Mouse (Mus musculus): ENCODE measurements around the gene Abat.

Gene Abat

GRCm38 (mm10) chr16:8631428-8631827 lies 118.2 kb downstream of the Abat start:
- no peak for DNase-seq (ENCODE audit: low read depth, low spot score)

DNA sequence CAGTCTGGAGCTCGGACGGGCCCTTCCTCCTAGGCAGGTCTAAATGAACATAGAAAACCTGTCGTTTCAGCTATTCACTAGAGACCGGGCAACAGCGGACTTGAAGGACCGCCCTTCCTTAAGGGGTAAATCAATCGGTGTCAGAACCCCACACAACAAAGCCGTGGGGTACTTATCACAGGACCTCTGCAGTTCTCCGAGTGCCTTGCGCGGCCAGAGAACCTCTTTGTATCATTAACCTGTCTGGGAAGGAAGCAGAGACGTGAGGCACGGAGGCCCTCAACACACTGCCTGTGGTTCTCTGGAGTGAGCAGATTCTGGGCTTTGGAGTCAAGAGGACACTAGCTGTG lies 123.6 kb downstream of the Abat start:
- DNase-seq (ENCODE audit: low read depth, low spot score): no peak

DNA sequence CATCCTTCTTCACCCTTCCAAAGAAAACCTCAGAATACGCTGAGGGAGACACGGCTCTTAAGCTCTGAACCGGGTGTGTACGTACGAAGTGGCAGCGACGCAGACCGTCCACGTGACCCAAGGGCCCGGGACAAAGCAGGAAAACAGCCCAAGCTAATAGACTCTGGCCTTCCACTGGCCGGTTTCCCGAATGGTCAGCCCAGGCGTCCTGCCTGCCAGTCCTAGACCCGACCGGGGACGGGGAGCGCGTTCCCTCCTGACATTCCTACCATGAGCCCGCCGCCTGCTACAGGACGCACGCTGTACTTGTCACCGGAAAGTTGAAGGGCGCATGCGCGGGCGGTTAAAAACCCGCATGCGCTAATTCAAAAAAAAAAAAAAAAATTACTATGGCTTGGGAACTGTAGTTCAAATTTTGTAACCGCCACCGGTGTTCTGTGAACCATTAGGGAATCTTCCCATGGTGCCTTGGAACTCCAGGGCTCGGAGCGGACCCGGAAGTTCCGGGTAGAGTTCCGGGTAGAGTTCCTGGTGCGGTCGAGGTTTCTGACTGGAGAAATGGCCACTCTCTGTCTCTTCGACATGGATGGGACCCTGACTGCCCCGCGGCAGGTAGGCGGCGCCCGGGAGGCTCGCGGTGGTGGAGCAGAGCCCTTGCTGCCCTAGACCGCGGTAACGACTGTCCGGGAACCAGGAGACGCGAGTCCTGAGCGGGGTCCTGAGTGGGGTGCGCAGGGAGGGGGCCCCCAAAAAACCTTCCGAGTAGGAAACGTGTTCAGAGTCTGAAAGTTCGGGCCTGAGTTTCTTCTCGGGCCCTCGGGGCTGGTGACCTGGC lies 124.2 kb downstream of the Abat start, which contains the start of the genes Pmm2 and Tmem186:
TSS of gene Pmm2 (plus strand) at position 458 of the 835 bp plus-strand sequence.
TSS of gene Tmem186 (minus strand) at position 496 of the 835 bp plus-strand sequence.
- peak; percentile 90 for DNase-seq (ENCODE audit: low read depth, low spot score)

DNA sequence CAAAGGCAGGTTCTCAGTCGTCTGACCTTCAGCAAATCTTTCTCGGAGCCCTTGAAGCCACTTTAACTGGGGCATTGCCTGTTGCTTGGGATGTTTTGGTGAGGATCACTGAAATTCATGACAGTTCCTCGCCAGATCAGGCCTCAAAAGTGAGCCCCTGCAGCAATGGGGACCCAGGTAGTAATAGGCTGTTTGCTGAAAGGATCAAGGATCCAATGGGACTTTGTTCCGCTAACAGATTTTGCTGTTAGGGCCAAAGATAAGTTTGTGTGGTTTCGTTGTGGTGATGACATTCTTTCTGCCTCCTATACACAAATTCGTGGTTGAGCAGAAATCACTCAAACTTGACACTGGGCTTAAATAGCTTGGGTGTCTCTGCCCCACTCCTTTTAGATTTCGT lies 124.9 kb downstream of the Abat start:
- DNase-seq (ENCODE audit: low read depth, low spot score): no peak

GRCm38 (mm10) chr16:8639466-8640191 lies 126.4 kb downstream of the Abat start:
- peak; percentile 49 for DNase-seq (ENCODE audit: low read depth, low spot score)

- peak; percentile 74 for DNase-seq (ENCODE audit: low read depth, low spot score)
Measured at GRCm38 (mm10) chr16:8643855-8644254, 130.6 kb downstream of the Abat start.

- no peak for DNase-seq (ENCODE audit: low read depth, low spot score)
Measured at GRCm38 (mm10) chr16:8645546-8645945, 132.3 kb downstream of the Abat start.

- DNase-seq (ENCODE audit: low read depth, low spot score): no peak
Measured at GRCm38 (mm10) chr16:8650007-8650406, 136.8 kb downstream of the Abat start.

DNA sequence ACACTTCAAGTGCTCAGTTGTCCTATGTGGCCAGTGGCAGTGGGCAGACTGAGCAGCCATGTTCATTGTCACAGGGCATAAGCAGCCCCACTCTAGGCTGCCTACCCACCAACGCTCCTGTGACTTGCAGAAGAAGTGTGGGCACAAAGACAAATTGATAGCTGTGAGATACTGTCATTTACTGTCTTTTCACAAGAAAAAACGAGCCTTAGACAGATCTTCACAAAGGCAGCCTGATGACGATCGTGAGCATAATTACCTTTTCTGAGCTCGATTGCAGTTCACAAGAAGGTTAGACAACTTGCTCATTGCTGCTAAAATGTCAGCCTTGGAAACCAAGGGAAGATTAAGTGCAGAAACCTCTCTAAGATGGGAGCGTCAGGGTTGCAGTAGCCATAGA lies 141.9 kb downstream of the Abat start:
- no peak for DNase-seq (ENCODE audit: low read depth, low spot score)

GRCm38 (mm10) chr16:8655599-8655998 lies 142.4 kb downstream of the Abat start:
- peak; percentile 20 for DNase-seq (ENCODE audit: low read depth, low spot score)

DNA sequence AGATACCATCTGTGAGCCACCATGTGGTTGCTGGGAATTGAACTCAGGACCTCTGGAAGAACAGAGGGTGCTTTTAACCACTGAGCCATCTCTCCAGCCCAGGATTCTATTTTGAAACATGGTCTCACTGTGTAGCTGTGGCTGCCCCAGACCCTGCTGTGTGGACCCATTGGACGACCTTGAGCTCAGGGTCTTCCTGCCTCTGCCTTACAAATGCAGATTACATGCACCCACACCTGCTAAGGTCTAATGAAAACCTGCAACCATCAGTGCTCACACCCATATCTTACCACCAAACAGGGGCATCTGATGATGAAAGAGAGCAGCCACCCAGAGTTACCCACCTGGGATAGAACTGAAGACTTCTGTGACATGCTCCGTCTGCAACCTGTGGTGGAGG lies 143.0 kb downstream of the Abat start:
- DNase-seq (ENCODE audit: low read depth, low spot score): no peak

DNA sequence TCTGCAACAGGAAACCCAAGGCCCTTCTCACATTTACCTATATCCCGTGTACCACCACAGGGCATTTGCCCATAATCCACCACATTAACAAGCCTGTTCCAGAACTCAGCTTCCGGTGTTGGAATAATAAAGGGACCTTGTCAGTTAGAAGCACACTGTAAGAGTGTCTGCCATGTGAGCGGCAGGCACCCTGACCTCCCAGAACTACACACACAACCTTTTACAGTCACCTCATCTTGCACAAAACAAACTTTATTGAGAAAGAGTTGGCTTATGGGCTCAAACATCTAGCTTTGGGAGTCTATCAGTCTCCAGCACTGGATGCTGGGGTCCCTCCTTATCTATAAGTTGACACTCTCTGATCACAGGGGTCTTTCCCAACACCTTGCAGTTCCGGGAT lies 145.1 kb downstream of the Abat start:
- DNase-seq (ENCODE audit: low read depth, low spot score): no peak

DNA sequence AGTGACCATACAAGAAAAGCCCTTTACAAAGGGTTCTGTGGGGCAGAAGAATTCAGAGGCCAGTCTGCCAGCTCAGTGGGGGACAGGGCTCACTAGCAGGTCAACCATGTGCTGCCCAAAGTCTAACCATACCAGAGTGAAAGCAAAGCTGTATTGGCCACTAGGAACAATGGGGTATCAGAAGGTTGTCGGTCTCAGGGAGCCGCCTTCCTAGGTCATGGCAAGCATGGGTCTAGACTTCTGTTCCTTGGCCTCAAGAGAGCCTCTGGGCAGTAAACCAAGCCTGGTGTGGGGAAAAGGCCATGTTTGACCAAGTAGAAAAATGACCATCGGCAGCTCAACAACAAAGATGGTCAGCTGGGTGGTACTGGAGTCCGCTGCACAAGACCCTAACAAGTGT lies 145.5 kb downstream of the Abat start:
- no peak for DNase-seq (ENCODE audit: low read depth, low spot score)

- no peak for DNase-seq (ENCODE audit: low read depth, low spot score)
Measured at GRCm38 (mm10) chr16:8663022-8663421, 149.8 kb downstream of the Abat start.

DNA sequence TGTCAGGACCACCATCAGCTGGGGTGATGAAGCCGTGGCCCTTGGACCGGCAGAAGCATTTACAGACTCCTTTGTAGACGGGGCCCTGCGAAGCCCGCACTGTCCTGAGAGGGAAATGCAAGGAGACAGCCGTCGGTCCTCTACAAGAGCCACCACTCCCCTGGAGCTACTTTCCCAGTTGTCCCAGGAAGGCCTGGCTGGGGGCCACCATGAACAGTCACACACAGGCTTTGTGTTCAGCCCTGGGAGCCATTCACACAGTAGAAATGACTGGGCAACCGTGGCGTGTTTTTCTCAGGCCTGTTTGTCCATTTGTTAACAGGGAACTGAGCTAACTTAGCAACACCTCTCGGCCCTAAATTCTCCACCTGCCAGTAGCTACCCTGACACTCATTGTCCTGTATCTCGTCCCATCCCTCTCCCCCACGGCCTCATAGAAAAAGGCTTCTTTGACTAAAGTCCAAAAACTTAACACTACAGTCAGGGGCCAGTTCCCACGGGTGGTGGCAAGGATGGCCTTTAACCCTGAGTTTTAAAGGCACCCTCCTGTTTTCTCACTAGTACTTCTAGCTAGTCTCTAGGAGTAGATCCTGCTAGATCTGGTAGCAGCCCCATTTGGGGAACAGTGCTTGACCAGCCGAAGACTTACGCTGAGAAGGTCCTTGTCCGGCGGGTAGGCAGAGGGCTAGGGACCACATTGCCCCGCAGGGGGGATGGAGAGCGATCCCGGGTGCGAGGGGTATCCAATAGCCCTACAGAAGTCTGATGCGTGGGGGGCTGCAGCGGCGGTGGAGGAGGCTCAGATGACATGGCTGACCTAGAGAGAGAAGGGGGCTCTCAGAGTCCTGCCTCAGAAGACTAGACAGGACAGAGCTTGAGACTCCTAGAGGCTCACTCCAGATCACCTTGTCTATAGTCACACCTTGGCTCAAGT lies 150.6 kb downstream of the Abat start:
- DNase-seq (ENCODE audit: low read depth, low spot score): no peak

DNA sequence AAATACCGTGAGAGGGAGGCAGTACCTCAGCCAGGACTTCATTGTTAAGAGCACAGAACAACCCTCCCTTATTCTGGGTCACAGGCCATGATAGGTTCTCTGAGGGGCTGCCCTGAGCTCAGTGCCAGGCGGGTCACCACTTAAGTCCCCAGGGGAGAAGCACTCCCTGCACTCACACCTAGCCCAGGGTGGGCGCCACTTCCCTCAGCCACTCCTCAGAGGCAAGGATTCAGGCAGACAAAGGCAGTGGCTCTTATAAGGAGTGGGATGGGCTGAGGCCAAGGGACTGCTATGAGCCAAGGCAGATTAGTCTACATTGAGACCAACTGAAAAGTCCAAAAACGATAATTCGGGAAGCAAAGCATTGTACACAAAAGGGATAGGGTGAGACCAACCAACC lies 152.1 kb downstream of the Abat start:
- no peak for DNase-seq (ENCODE audit: low read depth, low spot score)

GRCm38 (mm10) chr16:8666452-8666851 lies 153.2 kb downstream of the Abat start:
- DNase-seq (ENCODE audit: low read depth, low spot score): no peak

- no peak for DNase-seq (ENCODE audit: low read depth, low spot score)
Measured at GRCm38 (mm10) chr16:8667261-8667660, 154.0 kb downstream of the Abat start.

DNA sequence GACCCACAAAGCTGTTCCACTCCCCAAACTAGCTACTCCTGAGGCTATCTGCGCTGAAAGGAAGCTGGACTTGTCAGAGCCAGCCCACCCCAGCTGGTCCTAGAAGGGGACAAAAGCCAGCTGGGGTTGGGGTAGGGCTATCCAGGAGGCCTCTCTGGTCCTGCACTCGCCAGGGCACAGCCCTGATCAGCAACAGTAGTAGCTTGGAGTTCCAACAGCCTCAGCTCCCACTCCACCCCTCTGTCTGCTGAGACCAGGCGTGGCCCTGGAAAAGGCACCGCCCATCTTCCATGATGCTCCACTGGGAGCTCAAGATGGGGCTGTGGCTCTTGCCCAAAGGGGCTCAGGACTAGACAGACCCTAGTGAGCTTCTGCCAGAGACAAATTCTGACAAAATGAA lies 154.6 kb downstream of the Abat start:
- no peak for DNase-seq (ENCODE audit: low read depth, low spot score)

GRCm38 (mm10) chr16:8668386-8668785 lies 155.2 kb downstream of the Abat start:
- DNase-seq (ENCODE audit: low read depth, low spot score): no peak

DNA sequence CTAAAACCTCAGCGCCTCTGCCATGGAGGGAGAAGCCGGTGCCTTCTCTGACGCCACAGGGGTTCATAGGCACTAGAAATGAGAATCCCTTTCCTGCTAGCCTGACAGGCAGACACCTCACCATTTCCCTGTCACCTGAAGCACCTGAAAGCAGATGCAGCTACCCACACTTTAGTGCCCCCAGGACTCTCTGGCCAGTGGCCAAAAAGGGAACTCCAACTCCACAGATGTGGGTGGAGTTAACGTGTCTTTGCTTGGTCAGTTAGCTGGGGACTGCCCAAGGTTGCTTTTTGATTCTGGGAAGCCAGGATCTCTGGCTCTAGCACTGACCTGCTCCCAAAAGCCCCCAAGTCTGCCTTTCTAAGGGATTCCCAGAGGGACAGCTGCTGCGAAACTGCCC lies 156.2 kb downstream of the Abat start:
- DNase-seq (ENCODE audit: low read depth, low spot score): no peak

Measured in CD4-positive, CD25-positive, alpha-beta regulatory T cell, adult 2 months (primary cell).